Mouse (Mus musculus): ENCODE data around the gene Olfr1383. TPM values are rescaled to one million over a fixed set of nuclear protein-coding genes. Genes with fewer than 3 reads are reported as not detected.
"Not testable (repeated sequence)": the region's sequence is repeated elsewhere in the genome, so short reads cannot be mapped to it uniquely, and the experiment has no call there.

Gene Olfr1383
- polyA plus RNA-seq (2015; fragmentation: Nextera tagmentation; extraction: Ambion mirVana), result not detected in 2 replicates

DNA sequence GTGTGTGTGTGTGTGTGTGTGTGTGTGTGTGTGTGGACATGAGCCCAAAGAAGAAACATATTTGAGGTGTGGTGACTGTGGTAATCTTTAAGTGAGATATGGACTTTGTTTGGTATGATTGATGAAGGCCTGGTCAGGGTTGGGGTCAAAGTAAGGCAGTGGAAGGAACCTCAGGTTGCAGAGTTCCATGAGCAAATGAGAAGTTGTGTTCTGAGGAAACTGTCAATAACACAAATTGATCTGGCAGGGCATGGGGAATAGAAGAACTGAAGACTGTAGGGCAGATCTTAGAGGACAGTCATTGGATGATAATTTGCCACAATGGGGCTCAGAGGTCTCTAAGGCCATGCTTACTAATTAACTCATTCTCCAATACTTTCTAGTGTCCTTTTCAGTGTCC, at the start of gene Olfr1383:
Olfr1383 (plus strand) TSS at position 301 of the 400 bp plus-strand sequence.
- H3K27ac ChIP-seq (replicated peaks), result no peak within 1 kb of the TSS
- no peaks in the 10 kb centered on the region for H3K36me3 ChIP-seq
- H3K27me3 ChIP-seq, result no peaks in the 10 kb centered on the region
- no peak within 1 kb of the TSS for H3K9ac ChIP-seq
- ATAC-seq (ENCODE audit: low read depth), result no peak
- H3K4me2 ChIP-seq, result no peak within 1 kb of the TSS
- no peaks in the 10 kb centered on the region for H3K9me3 ChIP-seq
- H3K4me3 ChIP-seq, result no peak within 1 kb of the TSS
- no peaks in the 10 kb centered on the region for H3K4me1 ChIP-seq (replicated peaks)

- H3K9ac ChIP-seq, result no peak overlapping the region
- ATAC-seq (ENCODE audit: low read depth), result no peak
- no peaks in the 10 kb centered on the region for H3K27me3 ChIP-seq
- no peaks in the 10 kb centered on the region for H3K9me3 ChIP-seq
- H3K27ac ChIP-seq (replicated peaks), result no peak overlapping the region
- no peak overlapping the region for H3K4me2 ChIP-seq
- no peak overlapping the region for H3K4me3 ChIP-seq
- no peaks in the 10 kb centered on the region for H3K4me1 ChIP-seq (replicated peaks)
- no peaks in the 10 kb centered on the region for H3K36me3 ChIP-seq
- 53% methylated on average over 4 of the region's 4 CpGs for WGBS
Measured at GRCm38 (mm10) chr11:49485973-49486372, 33.5 kb upstream of the Olfr1383 start.

GRCm38 (mm10) chr11:49488770-49489169, 30.7 kb upstream of the Olfr1383 start, which contains the start of gene Olfr1385:
Olfr1385 (plus strand) TSS chr11:49489070.
- H3K36me3 ChIP-seq; H3K4me3 ChIP-seq; H3K27ac ChIP-seq (replicated peaks); H3K4me1 ChIP-seq (replicated peaks); H3K27me3 ChIP-seq; H3K4me2 ChIP-seq; ATAC-seq (ENCODE audit: low read depth); H3K9me3 ChIP-seq; H3K9ac ChIP-seq: not testable (repeated sequence)
- WGBS, result 96% methylated on average over 1 of the region's 1 CpGs

- Histone ChIP-seq H3K27me3 (no peaks in the 10 kb centered on the region), H3K4me1 (replicated peaks) (no peaks in the 10 kb centered on the region), H3K4me3 (no peak overlapping the region), H3K27ac (replicated peaks) (no peak overlapping the region), H3K9me3 (no peaks in the 10 kb centered on the region), H3K9ac (no peak overlapping the region), H3K36me3 (no peaks in the 10 kb centered on the region), H3K4me2 (no peak overlapping the region)
- ATAC-seq (ENCODE audit: low read depth), result no peak
- 80% methylated on average over 5 of the region's 5 CpGs for WGBS
Measured at GRCm38 (mm10) chr11:49518086-49518485, 1.4 kb upstream of the Olfr1383 start.

GRCm38 (mm10) chr11:49527947-49528346, 8.5 kb downstream of the Olfr1383 start, which contains the start of gene Olfr1382:
Olfr1382 (plus strand) TSS chr11:49528247.
- Histone ChIP-seq H3K27ac (replicated peaks) (no peak within 1 kb of the TSS), H3K9ac (no peak within 1 kb of the TSS), H3K4me2 (no peak within 1 kb of the TSS), H3K36me3 (no peaks in the 10 kb centered on the region), H3K4me1 (replicated peaks) (no peaks in the 10 kb centered on the region), H3K4me3 (no peak within 1 kb of the TSS), H3K9me3 (no peaks in the 10 kb centered on the region), H3K27me3 (no peaks in the 10 kb centered on the region)
- 87% methylated on average over 3 of the region's 3 CpGs for WGBS
- no peak for ATAC-seq (ENCODE audit: low read depth)

DNA sequence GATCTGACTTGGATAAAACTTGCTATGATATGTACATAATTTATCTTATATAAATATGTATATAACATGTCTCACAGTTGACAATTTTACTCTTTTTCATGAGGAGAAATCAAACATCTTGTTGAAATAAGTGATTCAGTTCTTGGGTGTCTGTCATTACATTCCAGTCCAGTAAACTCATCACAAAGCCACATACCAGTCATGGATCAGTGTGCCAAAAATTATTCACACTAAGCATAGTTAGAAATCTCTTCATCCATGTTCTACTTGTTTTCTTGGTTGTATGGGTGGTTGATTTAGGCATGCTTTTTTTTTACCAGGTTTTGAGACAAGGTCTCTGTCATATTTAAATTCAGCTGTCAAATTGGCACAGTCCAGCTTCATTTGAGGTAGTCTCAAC, 13.3 kb downstream of the Olfr1383 start:
- Histone ChIP-seq H3K4me3 (no peak overlapping the region), H3K4me2 (no peak overlapping the region), H3K27ac (replicated peaks) (no peak overlapping the region), H3K27me3 (no peaks in the 10 kb centered on the region), H3K9me3 (no peaks in the 10 kb centered on the region), H3K4me1 (replicated peaks) (no peaks in the 10 kb centered on the region), H3K9ac (no peak overlapping the region), H3K36me3 (no peaks in the 10 kb centered on the region)
- no peak for ATAC-seq (ENCODE audit: low read depth)

GRCm38 (mm10) chr11:49536631-49537030, 17.2 kb downstream of the Olfr1383 start:
- not testable (repeated sequence) for H3K9me3 ChIP-seq; H3K4me3 ChIP-seq; H3K9ac ChIP-seq; H3K27ac ChIP-seq (replicated peaks); H3K4me2 ChIP-seq; H3K36me3 ChIP-seq; H3K4me1 ChIP-seq (replicated peaks); H3K27me3 ChIP-seq
- WGBS, result 89% methylated on average over 2 of the region's 2 CpGs
- ATAC-seq (ENCODE audit: low read depth), result peak; percentile 47; the same call in 1 of the 2 replicates

DNA sequence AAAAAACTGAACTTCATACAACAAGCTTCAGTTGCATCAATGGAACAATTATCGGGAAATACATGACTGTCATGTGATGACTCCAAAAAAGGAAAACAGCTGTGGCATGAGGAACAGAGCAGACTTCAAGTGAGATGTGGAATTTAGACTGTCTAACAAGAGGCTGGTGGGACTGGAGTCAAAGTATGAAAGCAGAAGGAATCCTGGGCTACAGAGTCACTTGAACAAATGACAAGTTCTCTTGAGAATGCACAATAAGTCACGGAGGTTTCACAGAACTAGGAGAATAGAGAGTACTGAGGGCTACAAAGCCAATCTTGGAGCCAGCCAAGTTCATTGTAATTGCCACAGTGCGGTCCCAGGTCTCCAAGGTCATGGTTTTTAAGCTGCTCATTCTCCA, 23.7 kb downstream of the Olfr1383 start, which contains the start of gene Olfr1381:
Olfr1381 (plus strand) TSS at position 301 of the 400 bp plus-strand sequence.
- not testable (repeated sequence) for H3K4me2 ChIP-seq; H3K9me3 ChIP-seq; H3K4me3 ChIP-seq; ATAC-seq (ENCODE audit: low read depth); H3K27ac ChIP-seq (replicated peaks); H3K4me1 ChIP-seq (replicated peaks); H3K36me3 ChIP-seq; H3K27me3 ChIP-seq; H3K9ac ChIP-seq
- WGBS, result 50% methylated on average over 3 of the region's 3 CpGs

- not testable (repeated sequence) for H3K9me3 ChIP-seq; H3K27me3 ChIP-seq; H3K36me3 ChIP-seq; H3K9ac ChIP-seq; H3K4me3 ChIP-seq; H3K4me1 ChIP-seq (replicated peaks); ATAC-seq (ENCODE audit: low read depth); H3K27ac ChIP-seq (replicated peaks); H3K4me2 ChIP-seq
- WGBS, result 83% methylated on average over 3 of the region's 3 CpGs
Measured at GRCm38 (mm10) chr11:49554033-49554432, 34.6 kb downstream of the Olfr1383 start.

GRCm38 (mm10) chr11:49556578-49556977, 37.1 kb downstream of the Olfr1383 start, which contains the start of gene Olfr1380:
Olfr1380 (plus strand) TSS chr11:49556878.
- not testable (repeated sequence) for H3K4me3 ChIP-seq; H3K4me1 ChIP-seq (replicated peaks); ATAC-seq (ENCODE audit: low read depth); H3K27me3 ChIP-seq; H3K27ac ChIP-seq (replicated peaks); H3K4me2 ChIP-seq; H3K9ac ChIP-seq; H3K36me3 ChIP-seq; H3K9me3 ChIP-seq
- 62% methylated on average over 5 of the region's 5 CpGs for WGBS

- not testable (repeated sequence) for H3K27ac ChIP-seq (replicated peaks); H3K9ac ChIP-seq; H3K9me3 ChIP-seq; H3K4me3 ChIP-seq; H3K36me3 ChIP-seq; H3K4me1 ChIP-seq (replicated peaks); H3K27me3 ChIP-seq; ATAC-seq (ENCODE audit: low read depth); H3K4me2 ChIP-seq
- WGBS, result 33% methylated on average over 2 of the region's 2 CpGs
Measured at GRCm38 (mm10) chr11:49575054-49575453, 55.6 kb downstream of the Olfr1383 start.

Data from neural tube, embryonic 13.5 days (tissue).